Mouse (Mus musculus): ENCODE results near the gene Nt5c1a. TPM values are rescaled to one million over a fixed set of nuclear protein-coding genes. Genes with fewer than 3 reads are reported as not detected.
"Not testable (repeated sequence)": the region's sequence is repeated elsewhere in the genome, so short reads cannot be mapped to it uniquely, and the experiment has no call there.

Gene Nt5c1a
- total RNA-seq (2022): 10 to 100 TPM; 41.9 to 58.6 (median 47.2) TPM

DNA sequence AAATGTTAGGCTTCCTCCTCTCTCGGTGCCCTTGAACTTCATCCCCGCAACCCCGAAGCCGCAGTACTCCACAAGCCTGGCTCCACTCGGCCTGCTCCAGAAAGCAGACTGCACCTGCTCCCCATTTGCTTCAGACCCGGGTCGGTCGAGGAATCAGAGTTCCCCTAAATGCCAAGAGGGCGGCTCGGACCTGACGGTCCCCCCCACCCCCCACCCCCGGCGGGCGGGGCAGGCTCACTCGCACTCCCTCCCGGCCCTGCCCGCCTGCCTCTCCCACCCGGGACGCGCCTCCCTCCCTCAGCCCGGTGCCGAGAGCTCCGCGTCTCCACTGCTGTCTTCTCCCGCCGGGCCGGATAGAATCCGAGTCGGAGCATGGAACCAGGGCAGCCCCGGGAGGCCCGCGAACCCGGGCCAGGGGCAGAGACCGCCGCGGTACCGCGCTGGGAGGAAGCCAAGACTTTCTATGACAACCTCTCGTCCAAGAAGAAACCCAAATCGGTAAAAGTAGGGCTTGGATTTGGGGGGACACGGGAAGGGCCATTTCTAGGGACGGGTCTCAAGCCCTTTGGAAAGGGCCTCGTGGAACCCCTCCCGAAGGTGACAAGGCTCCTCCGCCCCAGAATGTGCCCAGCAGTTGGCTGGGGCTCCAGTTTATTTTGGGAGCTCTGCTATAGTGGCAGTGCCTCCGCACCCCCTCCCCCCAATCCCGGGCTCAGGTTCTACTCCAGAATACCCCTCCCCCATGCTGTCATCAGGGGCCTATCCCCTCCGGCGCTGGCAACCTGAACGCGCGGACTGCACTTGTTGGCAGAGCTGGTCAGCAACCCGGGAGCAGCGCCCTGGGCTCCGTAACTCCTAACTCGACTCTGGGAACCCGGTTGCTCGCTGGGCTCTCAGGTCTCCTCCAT, at the start of gene Nt5c1a:
TSS of gene Nt5c1a (plus strand) at position 319 of the 908 bp plus-strand sequence.
- peak; percentile 76 to 85 for DNase-seq (ENCODE audit: low spot score in 2 of 2)

DNA sequence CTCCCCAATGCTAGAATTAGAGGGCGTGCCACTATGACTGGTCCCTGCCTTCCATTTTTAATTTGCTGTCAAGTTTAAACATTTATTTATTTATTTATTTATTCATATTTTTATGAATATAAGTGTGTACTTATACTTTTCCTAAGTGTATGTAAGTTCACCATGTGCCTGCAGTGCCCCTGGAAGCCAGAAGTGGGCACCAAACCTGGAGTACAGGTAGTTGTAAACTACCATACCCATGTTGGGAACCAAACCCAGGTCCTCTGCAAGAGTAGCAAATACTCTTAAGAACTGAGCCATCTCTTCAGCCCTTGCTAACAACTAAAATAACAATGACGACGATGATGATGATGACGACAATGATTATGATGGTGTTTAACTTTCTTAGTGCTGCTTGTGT, 49.3 kb upstream of the Nt5c1a start:
- DNase-seq (ENCODE audit: low spot score in 2 of 2): no peak

DNA sequence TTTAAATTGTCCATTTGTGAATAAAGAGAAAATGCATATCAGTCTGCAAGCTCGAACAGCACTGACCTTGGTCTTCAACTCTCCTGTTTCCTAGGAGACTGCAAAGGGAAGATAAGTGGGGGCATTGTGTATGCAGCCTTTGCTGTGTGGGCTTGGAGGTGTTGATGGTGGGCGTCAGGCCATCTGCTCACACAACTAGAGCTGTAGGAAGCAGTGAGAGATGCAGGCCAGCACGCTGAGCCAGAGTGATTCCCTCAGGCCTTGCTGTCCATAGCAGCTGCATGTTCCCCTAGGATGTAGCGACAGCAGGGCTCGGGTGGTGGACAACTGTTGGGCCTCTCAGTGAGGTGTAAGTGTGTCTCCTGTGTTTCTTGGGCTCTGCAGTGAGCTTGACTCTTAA, 48.3 kb upstream of the Nt5c1a start:
- no peak for DNase-seq (ENCODE audit: low spot score in 2 of 2)

DNA sequence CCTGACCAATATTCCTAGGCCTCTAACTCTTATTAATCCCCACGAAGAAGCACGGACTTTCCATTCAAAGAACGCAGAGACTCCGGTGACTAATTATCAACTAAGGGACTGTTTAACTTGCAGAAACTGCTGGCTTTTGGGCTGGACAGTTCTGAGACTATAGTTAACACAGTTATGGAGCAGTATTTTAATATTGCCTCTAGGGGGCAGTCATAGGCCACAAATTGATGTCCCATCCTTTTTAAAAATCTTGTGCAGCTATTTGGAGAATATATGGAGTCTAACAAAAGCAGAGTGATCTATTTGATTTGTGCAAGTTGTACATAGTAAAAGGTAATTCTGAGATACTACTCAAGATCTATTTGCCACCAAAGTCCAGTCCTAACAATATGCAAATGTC, 46.3 kb upstream of the Nt5c1a start:
- no peak for DNase-seq (ENCODE audit: low spot score in 2 of 2)

DNA sequence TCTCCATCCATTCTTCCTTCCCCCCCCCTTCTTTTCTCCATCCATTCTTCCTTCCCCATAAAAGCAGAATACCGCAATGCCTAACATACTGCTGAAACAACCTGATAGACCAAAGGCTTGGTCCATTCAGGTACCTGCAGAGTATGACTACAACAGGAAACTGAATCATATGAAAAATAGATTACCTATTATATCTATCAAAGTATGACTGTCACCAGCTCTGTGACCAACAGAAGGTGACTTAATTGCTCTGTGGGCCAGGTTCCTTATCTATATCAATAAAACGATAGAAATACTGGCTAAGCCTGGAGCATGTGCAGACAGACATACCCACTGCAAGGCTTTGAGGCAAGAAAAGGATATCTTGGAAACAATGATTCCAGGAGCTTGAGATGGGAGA, 45.9 kb upstream of the Nt5c1a start:
- no peak for DNase-seq (ENCODE audit: low spot score in 2 of 2)

DNA sequence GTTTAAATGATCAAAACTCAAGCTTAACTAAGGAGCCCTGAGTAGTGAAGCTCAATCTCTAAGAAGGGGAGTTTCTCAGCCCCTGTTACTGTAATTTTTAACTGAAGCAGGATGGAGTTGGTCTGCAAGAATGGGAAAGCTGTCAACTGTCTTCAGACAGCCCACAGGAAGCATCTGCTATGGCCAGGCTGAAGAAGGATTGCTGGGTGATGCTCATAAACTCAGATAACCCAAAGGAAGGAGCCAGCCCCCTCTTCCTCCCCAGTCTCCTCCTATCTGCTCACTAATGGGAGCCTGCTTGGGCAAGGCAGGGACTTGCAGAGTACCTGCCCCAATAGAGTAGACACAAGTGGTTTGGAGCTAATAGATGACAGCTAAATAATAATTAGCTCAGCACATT, 45.5 kb upstream of the Nt5c1a start:
- no peak for DNase-seq (ENCODE audit: low spot score in 2 of 2)

DNA sequence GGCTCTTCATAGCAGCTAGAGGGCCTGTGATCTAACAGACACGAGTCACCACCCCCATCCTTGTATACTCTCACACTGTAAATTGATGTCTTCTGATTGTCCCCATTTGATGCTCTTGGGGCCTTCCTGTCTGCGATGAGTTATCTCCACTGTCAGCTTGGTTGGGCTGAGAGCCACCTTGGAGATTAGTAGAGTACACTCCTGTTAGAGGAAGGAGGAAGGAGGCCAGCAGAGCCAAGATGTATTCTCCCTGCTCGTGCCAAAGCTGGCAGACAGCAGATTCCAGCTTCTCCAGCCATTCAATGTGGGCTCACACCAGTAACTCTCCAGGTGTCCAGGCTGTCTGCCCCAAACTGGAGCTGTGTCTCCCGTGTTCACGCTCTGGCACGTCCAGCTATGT, 40.7 kb upstream of the Nt5c1a start:
- DNase-seq (ENCODE audit: low spot score in 2 of 2): no peak

DNA sequence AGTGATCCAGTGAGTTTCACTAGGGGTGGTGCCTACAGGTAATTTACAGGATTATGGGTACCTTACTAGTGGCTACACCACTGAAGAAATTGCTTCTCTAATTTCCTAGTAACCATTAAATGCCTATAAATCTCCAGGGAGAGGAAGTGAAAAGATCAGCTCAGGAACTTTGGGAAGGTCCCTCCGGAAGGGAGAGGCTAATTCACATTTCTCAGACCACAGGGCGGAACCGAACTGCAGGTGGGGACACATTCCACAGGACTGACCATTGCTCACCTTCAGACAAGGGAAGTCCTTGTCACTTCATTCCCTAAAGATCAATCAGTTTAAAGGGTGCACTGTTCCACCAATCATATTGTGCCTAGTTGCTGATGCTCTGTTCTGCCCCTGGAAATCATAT, 40.1 kb upstream of the Nt5c1a start:
- DNase-seq (ENCODE audit: low spot score in 2 of 2): not testable (repeated sequence)

DNA sequence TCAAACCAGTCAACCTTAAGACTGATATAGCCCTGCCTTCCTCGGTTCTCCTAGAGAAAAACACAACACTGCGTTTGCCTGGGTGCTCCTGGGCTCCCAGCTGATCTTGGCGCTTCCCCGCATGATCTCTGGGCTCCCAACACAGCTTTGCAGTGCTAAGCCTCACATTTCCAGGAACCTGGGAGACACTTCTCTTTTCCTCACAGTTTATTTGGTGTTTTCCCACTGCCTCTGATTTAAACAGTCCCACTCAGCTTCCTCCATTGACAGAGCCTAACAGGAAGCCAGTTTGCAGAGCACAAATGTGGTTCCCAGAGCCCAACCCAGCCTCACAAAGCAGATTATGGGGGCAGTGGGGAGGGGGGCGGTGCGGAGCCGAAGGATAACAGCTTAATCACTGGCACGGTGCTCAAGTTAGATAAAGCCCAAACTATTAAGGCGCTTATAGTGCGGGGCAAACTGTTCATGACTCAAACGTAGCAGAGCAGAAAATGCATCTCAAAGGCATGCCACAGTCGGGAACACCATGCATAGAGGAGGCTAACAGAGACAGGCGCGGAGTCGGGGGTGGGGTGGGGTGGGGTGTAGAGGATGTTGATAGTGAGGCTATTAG, 38.9 kb upstream of the Nt5c1a start:
- no peak for DNase-seq (ENCODE audit: low spot score in 2 of 2)

DNA sequence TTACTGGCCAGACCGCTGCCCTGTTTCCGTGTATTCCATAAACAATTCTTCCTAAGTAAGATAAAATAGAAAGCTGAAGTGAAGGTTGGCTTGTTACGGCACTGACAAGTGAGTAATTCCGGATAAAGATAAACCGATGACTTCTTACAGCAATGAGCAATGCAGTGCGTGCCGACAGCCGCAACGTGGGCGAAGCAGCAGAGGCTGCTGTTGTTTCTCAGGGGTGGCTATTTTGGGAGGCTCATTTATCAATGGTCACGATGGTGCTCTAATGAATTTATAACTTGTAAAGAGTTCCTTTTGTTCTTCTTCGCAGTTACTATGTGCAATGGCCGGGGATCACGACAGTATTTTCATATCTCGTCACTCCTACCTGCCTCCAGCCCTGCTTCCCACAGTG, 37.1 kb upstream of the Nt5c1a start:
- DNase-seq (ENCODE audit: low spot score in 2 of 2): no peak

DNA sequence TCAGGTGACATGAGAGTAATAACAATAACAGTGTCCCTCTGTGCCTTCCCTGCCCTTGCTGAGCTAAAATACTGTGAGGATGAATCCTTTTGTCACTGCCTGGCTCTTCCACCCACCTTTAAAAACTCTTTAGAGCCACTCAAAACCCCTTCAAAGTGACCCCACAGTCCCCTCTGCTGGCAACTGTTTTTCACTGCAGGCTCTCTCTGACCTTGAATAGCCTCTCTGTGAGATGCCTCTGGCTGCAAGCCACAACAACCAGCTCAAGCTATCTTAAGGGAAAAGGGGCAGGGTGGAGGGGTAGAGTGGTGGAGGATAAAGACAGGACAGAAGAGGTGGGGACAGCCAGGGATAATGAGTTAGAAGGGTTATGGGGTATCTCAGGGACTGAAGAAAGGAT, 29.5 kb upstream of the Nt5c1a start:
- DNase-seq (ENCODE audit: low spot score in 2 of 2): no peak

DNA sequence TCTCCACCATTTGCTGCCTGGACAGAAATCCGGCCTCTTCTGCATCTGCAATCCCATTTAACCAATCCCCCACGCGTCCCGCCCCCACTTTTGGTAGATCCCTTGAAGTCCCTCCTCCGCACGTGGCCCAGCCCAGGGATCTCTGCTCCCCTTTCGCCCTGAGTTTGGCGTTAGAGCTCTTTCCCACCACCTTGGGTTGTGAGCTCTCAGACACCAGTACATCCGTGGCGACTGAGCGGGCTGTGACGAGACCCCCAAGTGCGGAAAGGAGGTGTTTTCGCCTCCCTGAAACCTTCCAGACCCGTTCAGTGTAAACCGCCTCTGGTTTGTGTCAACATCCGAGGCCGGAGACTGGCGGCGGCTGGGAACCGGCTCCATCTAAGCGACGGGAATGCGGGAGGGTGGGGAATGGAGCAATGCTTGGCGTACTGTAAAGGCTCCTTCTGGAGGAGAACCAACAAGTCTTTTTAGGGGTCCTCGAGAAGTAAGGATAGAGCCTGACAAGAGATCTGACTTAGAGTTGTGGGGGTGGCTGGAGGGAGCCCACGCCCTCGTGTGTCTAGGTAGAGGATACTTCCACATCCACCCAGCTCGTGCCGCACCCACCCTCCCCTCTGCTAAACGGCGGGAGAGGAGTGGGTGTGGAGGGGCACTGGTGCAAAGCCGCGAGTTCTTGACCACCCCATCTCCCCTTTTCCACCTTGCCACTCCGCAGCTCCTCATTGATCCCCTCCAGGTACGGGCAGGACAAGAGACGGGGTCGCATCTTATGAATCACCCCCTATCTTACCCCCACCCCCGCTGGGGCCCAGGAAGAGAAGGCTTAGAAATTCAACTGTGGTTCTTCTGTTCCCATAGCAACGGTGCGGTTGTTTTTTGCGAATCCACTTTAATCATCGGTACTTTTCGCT, 18.7 kb upstream of the Nt5c1a start, which contains the start of gene Hpcal4:
TSS of gene Hpcal4 (plus strand) at position 900 of the 911 bp plus-strand sequence.
- DNase-seq (ENCODE audit: low spot score in 2 of 2): no peak

DNA sequence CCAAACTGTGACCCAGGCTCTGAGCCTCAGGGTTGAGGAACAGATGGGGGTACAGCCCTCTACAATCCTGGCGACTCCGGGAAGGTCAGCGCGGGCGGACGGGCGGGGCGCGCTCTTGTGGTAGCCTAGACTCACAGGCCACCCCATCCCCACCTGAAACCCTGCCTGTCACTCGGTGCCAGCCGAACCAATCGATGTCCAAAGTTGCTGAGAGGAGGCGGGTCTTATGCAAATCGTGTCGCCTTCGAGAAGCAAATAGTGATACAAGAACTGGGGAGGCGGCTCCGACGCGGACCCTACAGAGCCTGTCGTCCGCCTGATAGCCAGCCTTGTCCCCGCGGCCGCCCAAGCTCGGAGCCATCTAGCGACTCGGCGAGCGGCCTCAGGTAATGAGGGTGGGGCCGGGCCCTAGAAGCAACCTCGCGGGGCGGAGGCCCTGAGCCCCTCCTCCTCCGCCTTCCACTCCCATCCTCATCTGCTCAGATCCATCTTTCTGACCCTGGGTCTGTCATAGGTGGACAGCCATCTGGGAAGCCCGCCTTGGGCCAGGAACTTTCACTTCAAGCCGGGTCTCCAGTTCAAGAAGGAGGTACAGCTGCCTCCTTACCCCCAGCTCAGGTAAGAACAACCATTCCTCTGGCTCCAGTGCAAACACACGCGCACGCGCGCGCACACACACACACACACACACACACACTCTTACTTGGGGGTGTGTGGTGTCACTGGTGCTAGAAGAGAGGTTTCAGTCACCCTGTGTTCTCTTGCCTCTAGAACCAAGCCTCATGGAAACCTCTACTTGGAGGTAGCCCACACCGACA, 17.9 kb upstream of the Nt5c1a start:
- DNase-seq (ENCODE audit: low spot score in 2 of 2): peak; percentile 20 to 48

DNA sequence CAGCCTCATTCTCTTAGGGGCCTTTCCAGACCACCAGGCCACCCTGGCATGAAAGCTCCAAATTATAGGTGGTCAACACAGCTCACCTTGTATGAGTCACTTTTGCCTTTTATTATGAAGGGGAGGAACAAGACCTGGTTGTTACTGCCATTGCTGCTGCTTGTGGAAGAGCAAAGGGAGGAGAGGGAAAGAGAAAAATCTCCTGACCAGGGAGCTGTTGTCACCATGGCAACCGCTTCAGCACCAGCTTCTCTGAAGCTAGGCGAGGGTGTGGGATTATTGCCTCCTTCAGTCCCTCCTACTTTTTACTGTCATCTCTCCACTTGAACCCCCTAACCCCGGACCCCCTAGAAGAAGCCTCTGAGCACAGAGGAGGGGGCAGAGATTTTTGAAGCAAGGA, 16.5 kb upstream of the Nt5c1a start:
- DNase-seq (ENCODE audit: low spot score in 2 of 2): no peak

DNA sequence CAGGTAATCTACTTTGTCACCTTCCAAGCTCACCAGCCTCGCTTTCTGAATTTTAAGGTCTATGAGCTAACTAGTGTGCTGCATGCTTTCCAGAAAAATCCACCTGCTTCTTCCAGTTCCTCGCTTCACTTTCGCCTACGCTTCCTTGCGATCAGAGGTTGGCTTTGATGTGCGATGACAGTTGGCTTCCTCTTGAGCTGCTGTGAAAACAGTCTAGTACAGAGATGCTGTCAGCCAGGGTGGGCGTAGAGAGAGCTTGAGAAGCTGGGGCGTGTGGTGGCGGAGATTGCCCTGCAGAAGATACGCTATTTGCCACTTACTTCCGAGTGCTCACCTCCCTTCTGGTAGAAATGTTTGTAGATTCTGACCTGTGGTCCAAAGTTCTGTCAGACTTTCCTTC, 9.0 kb upstream of the Nt5c1a start:
- no peak for DNase-seq (ENCODE audit: low spot score in 2 of 2)

DNA sequence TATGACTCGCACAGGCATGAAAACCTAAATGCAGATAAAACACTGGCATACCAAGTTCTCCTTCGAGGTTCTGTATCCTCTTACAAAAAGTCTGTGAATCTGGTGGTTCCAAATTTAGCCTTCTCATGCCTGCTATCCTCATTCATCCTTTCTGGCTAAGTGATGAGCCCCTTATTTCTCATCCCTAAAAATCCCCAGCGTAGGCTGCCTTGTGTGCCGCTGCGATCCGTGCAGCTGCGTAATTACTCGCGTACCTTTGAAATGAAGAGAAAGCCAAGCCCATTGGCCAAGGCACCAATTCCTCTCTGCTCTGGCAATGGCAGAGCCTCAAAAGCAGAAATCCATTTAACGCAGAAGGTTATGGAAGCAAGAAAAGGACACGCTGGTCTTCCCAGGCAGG, 7.5 kb upstream of the Nt5c1a start:
- DNase-seq (ENCODE audit: low spot score in 2 of 2): no peak

DNA sequence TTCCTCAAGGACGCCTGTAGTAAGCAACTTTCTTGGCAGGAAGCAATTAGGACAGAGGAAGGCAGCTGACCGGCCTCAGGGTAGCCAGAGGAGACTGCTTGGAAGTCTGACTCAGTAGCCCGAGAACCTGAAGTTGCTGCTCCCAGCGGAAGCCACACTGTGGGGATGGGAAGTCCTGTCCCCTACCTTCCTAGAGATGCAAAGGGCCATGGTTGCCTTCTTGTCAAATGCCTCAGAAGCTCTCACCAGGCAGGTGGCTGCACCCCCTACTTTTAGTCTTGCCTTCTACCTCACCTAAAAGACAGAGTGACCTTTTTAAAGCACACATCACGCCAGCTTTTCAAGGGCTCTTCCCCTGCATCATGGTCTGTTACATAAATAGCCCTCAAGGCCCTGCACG, 4.6 kb upstream of the Nt5c1a start:
- DNase-seq (ENCODE audit: low spot score in 2 of 2): no peak

DNA sequence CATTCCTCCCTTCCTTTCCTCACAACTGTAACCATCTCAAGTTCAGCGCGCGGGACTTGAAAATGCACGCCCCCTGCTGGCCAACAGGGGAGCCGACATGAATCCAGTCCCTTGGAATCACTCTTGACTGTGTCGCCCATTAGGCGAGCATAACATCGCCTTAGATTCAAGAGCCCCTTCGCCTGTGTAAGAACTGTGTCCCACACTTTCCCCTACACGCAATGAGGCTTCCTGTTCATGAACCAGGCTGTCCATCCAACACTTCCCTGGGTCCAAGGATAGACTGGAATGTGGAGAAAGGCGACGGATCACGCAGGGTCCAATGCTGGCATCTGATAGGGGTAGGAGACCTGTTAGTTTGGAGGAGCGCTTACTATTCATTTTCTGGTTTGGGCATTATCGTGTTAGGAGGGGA, 526 bp upstream of the Nt5c1a start:
- DNase-seq (ENCODE audit: low spot score in 2 of 2): peak; percentile 22 to 29

DNA sequence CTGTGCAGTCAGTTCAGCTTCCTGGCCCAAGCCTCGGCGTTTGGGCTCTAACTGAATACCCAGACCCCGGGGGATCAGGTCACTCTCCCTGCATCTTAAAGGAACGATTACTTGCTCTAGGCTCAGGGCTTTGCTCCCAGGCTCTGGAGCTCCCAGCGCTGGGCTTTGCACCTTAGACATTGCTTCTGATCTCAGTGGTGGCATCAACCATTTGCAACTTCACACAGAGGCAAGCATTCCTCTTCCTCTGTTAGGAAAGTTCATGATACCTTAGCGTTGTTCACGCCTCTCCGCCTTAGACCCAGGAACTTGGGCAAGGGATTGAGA, 753 bp downstream of the Nt5c1a start:
- DNase-seq (ENCODE audit: low spot score in 2 of 2): no peak

DNA sequence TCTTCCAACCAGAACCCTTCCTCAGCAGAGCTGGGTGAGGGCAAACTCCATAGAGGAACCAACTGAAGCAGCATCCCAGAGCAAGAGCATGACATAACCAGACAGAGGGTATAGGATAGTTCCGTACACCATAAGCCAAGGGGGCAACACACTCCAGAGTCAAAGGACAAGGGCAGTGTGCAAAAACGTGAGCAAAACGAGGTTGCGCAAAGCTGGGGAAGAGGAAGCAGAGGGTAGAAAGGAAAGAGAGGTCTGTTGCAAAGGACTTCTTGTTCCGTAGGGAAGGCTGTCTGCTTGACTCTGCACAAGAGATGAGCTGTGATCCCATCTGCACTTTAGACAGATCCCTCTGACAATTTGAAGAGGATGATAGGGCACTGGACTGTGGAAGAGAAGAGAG, 6.0 kb downstream of the Nt5c1a start:
- no peak for DNase-seq (ENCODE audit: low spot score in 2 of 2)

DNA sequence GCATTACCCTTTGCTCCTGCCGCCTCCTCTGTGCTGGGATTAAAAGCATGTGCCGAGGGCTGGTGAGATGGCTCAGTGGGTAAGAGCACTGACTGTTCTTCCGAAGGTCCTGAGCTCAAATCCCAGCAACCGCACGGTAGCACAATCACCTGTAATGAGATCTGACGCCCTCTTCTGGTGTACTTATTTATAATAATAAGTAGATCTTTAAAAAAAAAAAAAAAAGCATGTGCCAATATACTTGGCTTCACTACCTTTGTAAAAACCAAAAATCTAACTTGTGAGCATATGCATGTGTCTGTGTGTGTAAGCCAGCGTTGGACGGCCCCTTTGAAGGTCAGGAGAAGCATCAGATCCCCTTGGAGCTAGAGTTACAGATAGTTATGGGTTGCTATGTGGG, 9.7 kb downstream of the Nt5c1a start:
- DNase-seq (ENCODE audit: low spot score in 2 of 2): no peak
